Mouse (Mus musculus): ENCODE data around the gene Rdh8. TPM values are rescaled to one million over a fixed set of nuclear protein-coding genes. Genes with fewer than 3 reads are reported as not detected.
A peak's percentile ranks its signal among the peaks of the same experiment; 100 is the strongest.

Gene Rdh8
- polyA plus RNA-seq (2012; ENCODE audit: insufficient read depth, insufficient read length, low replicate concordance, missing spikeins) = not detected in 2 replicates

DNA sequence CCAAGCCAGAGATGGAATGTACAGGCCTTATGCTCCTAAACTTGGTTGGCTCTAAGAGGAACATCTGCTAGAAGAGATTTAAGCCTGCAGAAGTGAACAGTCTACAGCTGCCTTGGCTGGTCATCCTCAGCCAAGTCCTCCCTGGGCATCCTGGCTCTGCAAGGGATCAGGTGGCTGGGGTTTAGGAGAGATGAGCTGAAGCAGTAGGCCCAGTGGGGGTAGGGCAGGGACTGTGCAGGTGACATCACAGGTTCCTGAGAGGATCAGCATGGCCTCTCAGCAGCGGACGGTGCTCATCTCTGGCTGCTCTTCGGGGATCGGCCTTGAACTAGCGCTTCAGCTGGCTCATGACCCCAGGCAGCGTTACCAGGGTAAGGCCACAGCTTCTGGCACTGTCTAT is at the start of gene Rdh8:
TSS of gene Rdh8 (plus strand) at position 268 of the 400 bp plus-strand sequence.
- Histone ChIP-seq H3K27ac (ENCODE audit: insufficient read depth, low read depth, low read length) (no peak within 1 kb of the TSS), H3K4me1 (ENCODE audit: control insufficient read depth, insufficient read depth, low read length) (0 out of 2 replicates have a peak, but pooled peaks cover 5% of the 10 kb centered on the region), H3K4me3 (ENCODE audit: insufficient read depth, low read depth, low read length) (no peak within 1 kb of the TSS)
- TF ChIP-seq POLR2A (IDR thresholded peaks at IDR 0.05; ENCODE audit: insufficient read depth, low read depth, low read length) (no peak), CTCF (IDR thresholded peaks at IDR 0.05; ENCODE audit: insufficient read depth, low read depth, low read length) (no peak)
- WGBS = 89% methylated on average over 6 of the region's 6 CpGs

DNA sequence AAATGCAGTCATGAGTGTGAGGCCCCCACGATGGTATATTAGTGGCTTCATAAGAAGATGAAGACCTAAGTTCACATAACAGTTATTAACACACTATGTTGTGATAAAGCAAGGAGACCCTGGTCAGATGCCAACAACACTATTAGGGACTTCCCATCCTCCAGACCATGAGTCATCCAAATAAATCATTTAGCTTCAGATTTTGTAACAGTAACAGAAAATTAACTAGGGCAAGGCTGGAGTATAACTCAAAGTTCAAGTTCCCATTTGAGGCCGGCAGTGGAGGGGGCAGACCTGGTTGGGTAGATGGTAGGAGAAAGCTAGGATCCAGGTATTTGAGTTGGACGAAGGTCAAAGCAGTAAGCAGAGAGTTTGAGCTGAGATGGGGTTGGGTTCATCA is 37.0 kb upstream of the Rdh8 start:
- Histone ChIP-seq H3K4me1 (ENCODE audit: control insufficient read depth, insufficient read depth, low read length) (no peaks in the 10 kb centered on the region), H3K4me3 (ENCODE audit: insufficient read depth, low read depth, low read length) (no peak overlapping the region), H3K27ac (ENCODE audit: insufficient read depth, low read depth, low read length) (no peak overlapping the region)
- WGBS = 87% methylated on average over 3 of the region's 3 CpGs
- TF ChIP-seq CTCF (IDR thresholded peaks at IDR 0.05; ENCODE audit: insufficient read depth, low read depth, low read length) (no peak), POLR2A (IDR thresholded peaks at IDR 0.05; ENCODE audit: insufficient read depth, low read depth, low read length) (no peak)

DNA sequence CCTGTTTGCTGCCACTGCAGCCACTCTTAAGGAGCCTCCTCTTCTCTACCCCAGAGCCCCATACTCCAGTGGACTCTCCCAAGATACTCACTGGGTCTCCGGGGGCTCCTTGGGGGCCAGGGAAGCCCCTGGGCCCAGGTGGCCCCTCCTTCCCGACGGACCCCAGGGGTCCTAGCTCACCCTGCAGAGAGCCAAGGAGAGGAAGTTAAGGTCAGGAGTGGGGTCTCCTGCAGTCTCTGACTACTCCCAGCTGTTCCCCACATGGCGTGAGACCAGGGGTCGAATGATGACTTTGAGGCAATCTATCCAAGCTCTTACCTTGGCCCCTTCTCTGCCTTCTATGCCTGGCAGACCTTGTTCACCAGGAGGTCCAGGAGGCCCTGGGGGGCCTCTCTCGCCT is 33.2 kb upstream of the Rdh8 start:
- H3K27ac ChIP-seq (ENCODE audit: insufficient read depth, low read depth, low read length) = no peak overlapping the region
- TF ChIP-seq POLR2A (IDR thresholded peaks at IDR 0.05; ENCODE audit: insufficient read depth, low read depth, low read length) (no peak), CTCF (IDR thresholded peaks at IDR 0.05; ENCODE audit: insufficient read depth, low read depth, low read length) (no peak)
- H3K4me1 ChIP-seq (ENCODE audit: control insufficient read depth, insufficient read depth, low read length) = no peaks in the 10 kb centered on the region
- WGBS = 83% methylated on average over 6 of the region's 6 CpGs
- no peak overlapping the region for H3K4me3 ChIP-seq (ENCODE audit: insufficient read depth, low read depth, low read length)

DNA sequence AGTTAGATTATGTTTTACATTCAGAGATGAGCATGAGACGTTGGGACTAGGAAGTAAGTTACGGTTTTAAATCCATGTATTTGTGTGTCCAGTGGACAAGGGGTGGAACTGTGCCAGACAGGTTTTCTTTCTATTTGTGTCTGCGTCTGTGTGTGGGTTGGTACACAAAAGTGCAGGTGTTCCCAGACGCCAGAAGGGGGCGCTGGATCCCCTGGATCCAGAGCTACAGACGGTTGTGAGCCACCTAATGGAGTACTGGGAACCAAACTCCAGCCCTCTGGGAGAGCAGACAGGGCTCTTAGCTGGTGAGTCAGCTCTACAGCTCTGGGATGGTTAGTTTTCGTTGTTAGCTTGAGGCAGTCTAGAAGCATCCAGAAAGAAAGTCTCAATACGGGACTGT is 30.3 kb upstream of the Rdh8 start:
- Histone ChIP-seq H3K27ac (ENCODE audit: insufficient read depth, low read depth, low read length) (no peak overlapping the region), H3K4me3 (ENCODE audit: insufficient read depth, low read depth, low read length) (no peak overlapping the region), H3K4me1 (ENCODE audit: control insufficient read depth, insufficient read depth, low read length) (no peaks in the 10 kb centered on the region)
- TF ChIP-seq POLR2A (IDR thresholded peaks at IDR 0.05; ENCODE audit: insufficient read depth, low read depth, low read length) = no peak
- no peak for TF ChIP-seq CTCF (IDR thresholded peaks at IDR 0.05; ENCODE audit: insufficient read depth, low read depth, low read length)
- 76% methylated on average over 8 of the region's 8 CpGs for WGBS

DNA sequence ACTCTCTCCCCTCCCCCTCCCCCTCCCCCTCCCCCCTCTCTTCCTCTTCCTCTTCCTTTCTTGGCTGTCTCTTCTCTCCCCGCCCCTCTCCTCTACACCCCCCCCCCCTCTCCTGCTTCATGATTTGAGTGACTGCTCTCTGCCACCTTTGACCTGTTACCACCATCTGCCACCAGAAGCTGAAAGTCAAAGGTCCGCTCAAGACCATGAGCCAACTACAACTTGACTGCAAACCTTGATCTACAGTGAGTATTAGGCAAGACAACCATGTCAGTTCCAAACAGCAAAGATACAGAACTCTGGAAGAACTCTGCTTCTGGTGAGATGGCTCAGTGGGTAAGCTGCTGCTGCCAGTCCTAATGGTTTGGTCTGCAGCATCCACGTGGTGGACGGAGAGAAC is 28.7 kb upstream of the Rdh8 start:
- WGBS = 72% methylated on average over 4 of the region's 4 CpGs
- no peak overlapping the region for H3K27ac ChIP-seq (ENCODE audit: insufficient read depth, low read depth, low read length)
- no peak overlapping the region for H3K4me3 ChIP-seq (ENCODE audit: insufficient read depth, low read depth, low read length)
- TF ChIP-seq POLR2A (IDR thresholded peaks at IDR 0.05; ENCODE audit: insufficient read depth, low read depth, low read length) = no peak
- TF ChIP-seq CTCF (IDR thresholded peaks at IDR 0.05; ENCODE audit: insufficient read depth, low read depth, low read length) = no peak
- H3K4me1 ChIP-seq (ENCODE audit: control insufficient read depth, insufficient read depth, low read length) = no peaks in the 10 kb centered on the region

DNA sequence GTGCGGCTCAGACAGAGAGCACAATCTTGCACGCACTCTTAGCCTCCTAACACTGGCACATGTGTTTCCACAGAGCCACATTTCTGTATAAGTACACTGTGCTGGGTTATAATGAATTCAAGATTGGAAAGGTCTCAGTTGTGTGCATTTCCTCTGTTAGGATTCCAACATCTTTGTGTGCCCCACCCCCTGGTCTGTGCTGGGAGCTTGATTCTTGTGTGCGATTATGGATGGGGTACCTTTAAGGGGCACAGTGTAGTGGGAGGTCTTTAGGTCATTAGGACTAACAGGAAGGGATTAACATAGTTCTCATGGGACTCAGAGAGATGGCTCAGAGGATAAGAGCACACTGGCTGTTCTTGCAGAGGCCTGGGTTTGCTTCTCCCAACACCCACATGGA is 28.0 kb upstream of the Rdh8 start:
- WGBS = 52% methylated on average over 3 of the region's 3 CpGs
- H3K4me3 ChIP-seq (ENCODE audit: insufficient read depth, low read depth, low read length) = no peak overlapping the region
- H3K27ac ChIP-seq (ENCODE audit: insufficient read depth, low read depth, low read length) = no peak overlapping the region
- TF ChIP-seq POLR2A (IDR thresholded peaks at IDR 0.05; ENCODE audit: insufficient read depth, low read depth, low read length) (no peak), CTCF (IDR thresholded peaks at IDR 0.05; ENCODE audit: insufficient read depth, low read depth, low read length) (no peak)
- H3K4me1 ChIP-seq (ENCODE audit: control insufficient read depth, insufficient read depth, low read length) = no peaks in the 10 kb centered on the region

DNA sequence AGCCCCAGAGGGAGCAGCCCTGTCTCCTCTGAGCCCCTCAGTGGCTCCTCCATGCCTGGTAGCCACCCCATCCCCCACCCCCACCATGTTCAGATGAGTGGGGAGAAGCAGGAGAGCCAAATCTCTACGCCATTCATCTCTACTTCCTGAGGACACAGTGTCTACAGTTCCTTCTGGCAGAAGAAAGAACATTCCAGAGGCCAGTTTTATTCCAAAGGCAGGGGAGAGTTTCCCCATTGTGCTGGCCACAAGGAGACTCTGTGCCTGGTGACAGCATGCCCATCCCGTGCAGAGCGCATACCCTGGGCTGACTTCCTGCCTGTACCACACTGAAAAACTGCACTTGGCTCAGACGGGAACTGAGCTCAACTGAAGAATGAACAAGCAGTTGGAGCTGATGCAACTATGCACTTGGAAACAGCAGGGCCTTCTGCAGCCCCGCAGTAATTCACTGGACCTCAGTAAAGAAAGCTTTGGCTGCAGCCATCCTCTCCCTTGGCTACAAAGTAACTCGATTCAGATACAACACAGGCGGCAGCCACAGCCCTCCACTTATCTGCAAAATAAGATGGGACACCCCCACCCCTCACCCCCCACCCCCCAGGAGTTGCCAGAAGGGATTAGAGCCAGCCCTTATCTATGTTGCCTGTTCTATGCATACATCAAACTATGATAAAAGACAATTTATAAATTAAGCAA is 24.0 kb upstream of the Rdh8 start:
- WGBS = 23% methylated on average over 7 of the region's 7 CpGs
- Histone ChIP-seq H3K4me3 (ENCODE audit: insufficient read depth, low read depth, low read length) (no peak overlapping the region), H3K27ac (ENCODE audit: insufficient read depth, low read depth, low read length) (no peak overlapping the region), H3K4me1 (ENCODE audit: control insufficient read depth, insufficient read depth, low read length) (no peaks in the 10 kb centered on the region)
- no peak for TF ChIP-seq POLR2A (IDR thresholded peaks at IDR 0.05; ENCODE audit: insufficient read depth, low read depth, low read length)
- no peak for TF ChIP-seq CTCF (IDR thresholded peaks at IDR 0.05; ENCODE audit: insufficient read depth, low read depth, low read length)

DNA sequence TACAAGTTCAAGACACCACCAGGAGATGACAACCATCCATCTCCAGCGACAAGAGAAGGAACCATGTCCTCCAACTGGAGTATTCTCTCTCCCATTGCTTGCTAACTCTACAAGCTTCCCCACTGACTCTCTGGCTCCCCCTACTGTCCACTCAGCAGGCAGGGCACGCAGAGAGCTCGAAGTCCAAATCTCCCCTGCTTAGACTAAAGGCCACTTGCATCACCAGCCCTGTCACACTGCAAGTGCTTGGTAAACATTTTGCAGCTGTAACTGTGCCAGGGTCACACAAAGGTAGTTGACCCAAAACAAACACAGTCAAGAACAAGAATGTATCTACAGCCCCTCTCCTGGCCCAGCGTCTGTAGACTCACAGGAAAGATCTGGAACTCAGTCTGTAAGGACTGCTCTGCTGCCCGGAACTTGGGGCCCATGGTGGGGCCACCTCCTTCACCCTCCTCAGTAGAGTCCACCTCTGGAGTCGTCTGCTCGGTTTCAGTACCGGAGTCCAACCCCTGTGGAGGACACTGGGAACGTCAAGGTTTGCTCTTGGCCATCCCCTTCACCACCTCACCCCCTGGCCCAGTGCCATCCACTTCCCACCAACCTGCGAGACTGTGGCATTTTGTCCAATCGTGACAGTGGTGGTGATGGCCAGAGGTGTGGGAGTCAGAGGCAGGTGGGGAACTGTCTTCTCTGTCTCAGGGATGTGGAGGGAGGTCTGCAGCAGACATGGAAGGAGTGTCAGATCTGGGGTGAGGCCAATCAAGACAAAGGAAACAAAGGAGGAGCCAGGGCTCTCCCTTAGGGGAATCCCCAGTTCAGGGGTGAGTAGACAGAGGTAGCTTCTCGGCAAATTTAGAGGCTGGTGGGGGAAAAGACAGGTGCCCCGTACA is 13.8 kb upstream of the Rdh8 start:
- TF ChIP-seq POLR2A (IDR thresholded peaks at IDR 0.05; ENCODE audit: insufficient read depth, low read depth, low read length) (no peak), CTCF (IDR thresholded peaks at IDR 0.05; ENCODE audit: insufficient read depth, low read depth, low read length) (peak; percentile 47; the same call in 1 of the 2 replicates)
- no peak overlapping the region for H3K4me3 ChIP-seq (ENCODE audit: insufficient read depth, low read depth, low read length)
- no peak overlapping the region for H3K27ac ChIP-seq (ENCODE audit: insufficient read depth, low read depth, low read length)
- 74% methylated on average over 13 of the region's 13 CpGs for WGBS
- no peaks in the 10 kb centered on the region for H3K4me1 ChIP-seq (ENCODE audit: control insufficient read depth, insufficient read depth, low read length)

DNA sequence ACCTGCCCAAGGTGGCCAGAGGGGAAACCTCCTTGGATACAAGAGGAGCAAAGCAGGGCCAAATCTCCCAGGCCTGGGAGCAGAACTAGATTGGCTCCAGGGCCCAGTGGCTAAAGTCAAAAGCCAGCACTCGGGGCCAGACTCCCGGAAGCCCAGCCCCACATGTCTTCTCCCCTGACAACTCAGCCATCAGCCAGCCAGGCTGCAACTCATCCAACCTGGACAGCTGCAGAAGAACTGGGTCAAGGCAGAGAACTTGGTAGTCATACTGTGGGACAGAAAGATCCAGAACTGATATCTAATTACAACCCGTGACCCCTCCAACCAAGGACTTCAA is 13.2 kb upstream of the Rdh8 start:
- TF ChIP-seq CTCF (IDR thresholded peaks at IDR 0.05; ENCODE audit: insufficient read depth, low read depth, low read length) = no peak
- no peak overlapping the region for H3K27ac ChIP-seq (ENCODE audit: insufficient read depth, low read depth, low read length)
- H3K4me3 ChIP-seq (ENCODE audit: insufficient read depth, low read depth, low read length) = no peak overlapping the region
- 90% methylated on average over 3 of the region's 3 CpGs for WGBS
- H3K4me1 ChIP-seq (ENCODE audit: control insufficient read depth, insufficient read depth, low read length) = no peaks in the 10 kb centered on the region; the same call in 1 of the 2 replicates
